Mouse (Mus musculus) olfactory bulb, adult 2 months (tissue): Measurements from ENCODE around the gene Cdk4. TPM values are rescaled to one million over a fixed set of nuclear protein-coding genes. Genes with fewer than 3 reads are reported as not detected.
"Not testable (repeated sequence)": the region's sequence is repeated elsewhere in the genome, so short reads cannot be mapped to it uniquely, and the experiment has no call there.

Experiments
- H3K27ac ChIP-seq: fragments of 200-500 bp; 2 replicates; pipeline ENCODE4 v1.5.1; 2012; ENCODE audit warnings: low read depth, low read length; ENCODE audit not compliant: insufficient read depth
- H3K4me1 ChIP-seq: fragments of 200-500 bp; 2 replicates; pipeline ENCODE4 v1.6.1; 2012; ENCODE audit warnings: low read length; ENCODE audit not compliant: control insufficient read depth, insufficient read depth
- H3K4me3 ChIP-seq: fragments of 200-500 bp; 2 replicates; pipeline ENCODE4 v1.5.1; 2012; ENCODE audit warnings: mild to moderate bottlenecking, low read depth, low read length, moderate library complexity; ENCODE audit not compliant: insufficient read depth
- CTCF ChIP-seq: fragments of 200-500 bp; IDR thresholded peaks from 2 replicates; pipeline ENCODE4 v1.5.1; 2012; ENCODE audit warnings: low read depth, mild to moderate bottlenecking, low read length, moderate library complexity; ENCODE audit not compliant: insufficient read depth
- POLR2A ChIP-seq: fragments of 200-500 bp; IDR thresholded peaks from 2 replicates; pipeline ENCODE4 v1.6.1; 2012; ENCODE audit warnings: mild to moderate bottlenecking, low read depth, low read length, moderate library complexity; ENCODE audit not compliant: insufficient read depth
- WGBS: fragments of 180-500 bp; shearing (Covaris S2); methylation state at CpG from one replicate; pipeline ENCODE4 v1.1.7; 2018; 5-methylcytosine and 5-hydroxymethylcytosine counted together
- polyA plus RNA-seq: library from polyadenylated mRNA; stranded (reverse); fragments of >200 nt; gene quantifications from 2 replicates; pipeline ENCODE4 v1.2.4, GENCODE M21; 2012; ENCODE audit warnings: low replicate concordance; ENCODE audit not compliant: missing spikeins, insufficient read depth, insufficient read length

The Cdk4 gene
- polyA plus RNA-seq, 1 experiment, result not detected

- WGBS, result 31% methylated on average over 5 of the region's 5 CpGs
- Histone ChIP-seq H3K27ac (peak overlapping the region; percentile 80; the same call in 1 of the 2 replicates), H3K4me3 (no peak overlapping the region), H3K4me1 (peaks cover 25% of the 10 kb centered on the region)
- TF ChIP-seq CTCF, result no peak
- no peak for TF ChIP-seq POLR2A
Measured at GRCm38 (mm10) chr10:127061085-127061484, 2.2 kb upstream of the Cdk4 start.

GRCm38 (mm10) chr10:127061513-127061912 is 1.8 kb upstream of the Cdk4 start:
- TF ChIP-seq CTCF, result no peak
- no peak for TF ChIP-seq POLR2A
- no peak overlapping the region for H3K4me3 ChIP-seq
- peaks cover 21% of the 10 kb centered on the region for H3K4me1 ChIP-seq
- H3K27ac ChIP-seq, result no peak overlapping the region
- 75% methylated on average over 2 of the region's 2 CpGs for WGBS

GRCm38 (mm10) chr10:127062101-127062500 is 1.2 kb upstream of the Cdk4 start:
- Histone ChIP-seq H3K27ac (peak overlapping the region; percentile 46; the same call in 1 of the 2 replicates), H3K4me1 (peaks cover 20% of the 10 kb centered on the region)
- 82% methylated on average over 4 of the region's 4 CpGs for WGBS
- not testable (repeated sequence) for H3K4me3 ChIP-seq

GRCm38 (mm10) chr10:127062503-127062902 is 831 bp upstream of the Cdk4 start:
- Histone ChIP-seq H3K27ac (peak overlapping the region; percentile 46; the same call in 1 of the 2 replicates), H3K4me3 (no peak overlapping the region), H3K4me1 (peaks cover 20% of the 10 kb centered on the region)
- no peak for TF ChIP-seq CTCF
- TF ChIP-seq POLR2A, result no peak
- 60% methylated on average over 5 of the region's 5 CpGs for WGBS

GRCm38 (mm10) chr10:127063913-127064870 is 858 bp downstream of the Cdk4 start:
- Histone ChIP-seq H3K27ac (peak overlapping the region; percentile 93), H3K4me1 (peaks cover 15% of the 10 kb centered on the region), H3K4me3 (peak overlapping the region; percentile 93)
- no peak for TF ChIP-seq POLR2A
- no peak for TF ChIP-seq CTCF
- WGBS, result 9% methylated on average over 37 of the region's 37 CpGs

- Histone ChIP-seq H3K4me1 (peaks cover 11% of the 10 kb centered on the region), H3K27ac (no peak overlapping the region), H3K4me3 (no peak overlapping the region)
- WGBS, result 88% methylated on average over 9 of the region's 9 CpGs
- no peak for TF ChIP-seq POLR2A
- TF ChIP-seq CTCF, result no peak
Measured at GRCm38 (mm10) chr10:127065981-127066380, 2.6 kb downstream of the Cdk4 start.

GRCm38 (mm10) chr10:127066519-127067018 is 3.2 kb downstream of the Cdk4 start:
- H3K27ac ChIP-seq, result no peak overlapping the region
- no peak for TF ChIP-seq CTCF
- TF ChIP-seq POLR2A, result no peak
- WGBS, result 91% methylated on average over 14 of the region's 14 CpGs
- H3K4me3 ChIP-seq, result no peak overlapping the region
- peaks cover 14% of the 10 kb centered on the region for H3K4me1 ChIP-seq

GRCm38 (mm10) chr10:127068360-127069038 is 5.2 kb downstream of the Cdk4 start:
- no peak overlapping the region for H3K27ac ChIP-seq
- H3K4me1 ChIP-seq, result peaks cover 14% of the 10 kb centered on the region
- H3K4me3 ChIP-seq, result no peak overlapping the region
- WGBS, result 70% methylated on average over 9 of the region's 9 CpGs
- TF ChIP-seq CTCF (no peak), POLR2A (no peak)
